Mouse (Mus musculus): Measurements from ENCODE around the gene Syt2.

GRCm38 (mm10) chr1:134804373-134804772, 157.9 kb downstream of the Syt2 start:
- TF ChIP-seq CTCF (IDR thresholded peaks at IDR 0.05; ENCODE audit: low read depth): no peak
- no peak for TF ChIP-seq EP300 (IDR thresholded peaks at IDR 0.05; ENCODE audit: low read depth)

All from liver, embryonic 14.5 days (tissue).